Mouse (Mus musculus) adrenal gland, adult 8-10 months (tissue): ENCODE data around the gene Aff3. TPM values are rescaled to one million over a fixed set of nuclear protein-coding genes. Genes with fewer than 3 reads are reported as not detected.

Source experiments
- DNase-seq: peaks from one replicate; pipeline ENCODE4 v3.0.0; 2022
- total RNA-seq, 4 experiments: library from RNA; stranded (reverse); gene quantifications; 2 replicates each; pipeline ENCODE4 v1.2.4; 2022

Gene Aff3
- total RNA-seq, 4 experiments from 2014 or later, result 3.0 to 5.3 (median 4.0) TPM

DNA sequence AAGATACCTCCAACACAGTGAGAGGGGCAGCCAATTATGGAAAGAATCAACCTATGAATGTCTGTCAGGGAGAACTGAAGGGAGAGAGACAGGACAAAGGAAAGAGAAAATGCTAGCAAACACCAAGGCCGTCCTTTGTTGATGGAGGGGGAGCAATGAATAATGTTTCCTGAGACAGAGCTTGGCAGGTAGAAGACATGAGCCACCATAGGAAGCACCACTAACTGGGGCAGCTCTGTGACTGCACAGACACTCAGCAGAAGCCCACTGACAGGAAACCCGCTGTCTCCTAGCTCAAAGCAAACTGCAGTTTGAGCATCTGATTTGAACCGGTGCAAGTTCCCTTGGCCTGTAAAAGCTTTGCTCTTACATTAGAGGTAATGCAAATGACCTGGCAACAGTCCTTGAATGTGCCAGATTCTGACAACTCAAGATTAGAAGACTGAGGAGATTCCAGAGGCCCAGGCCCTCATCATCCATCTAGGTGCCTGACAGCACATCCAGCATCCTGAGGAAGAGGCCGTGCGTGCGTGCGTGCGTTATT, 176.0 kb downstream of the Aff3 start:
- no peak for DNase-seq

DNA sequence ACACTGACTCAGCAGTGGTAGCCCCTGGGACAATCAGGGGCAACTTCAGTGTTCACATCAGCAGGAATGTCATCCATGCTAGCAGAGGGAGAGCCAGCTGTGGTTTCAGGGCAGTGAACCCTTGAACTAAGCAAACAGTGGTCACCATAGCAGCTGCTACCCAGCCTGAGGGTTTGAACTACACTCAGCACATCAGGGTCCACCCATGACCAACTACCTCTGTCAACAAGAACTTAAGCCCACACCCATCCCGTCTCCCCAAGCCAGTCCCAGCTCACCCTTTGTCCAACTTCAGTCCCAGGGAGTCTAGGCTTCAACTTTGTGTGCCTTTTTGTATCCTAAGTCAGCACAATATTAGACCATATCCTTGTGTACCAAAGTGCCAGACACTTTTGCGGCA, 176.9 kb downstream of the Aff3 start:
- no peak for DNase-seq

DNA sequence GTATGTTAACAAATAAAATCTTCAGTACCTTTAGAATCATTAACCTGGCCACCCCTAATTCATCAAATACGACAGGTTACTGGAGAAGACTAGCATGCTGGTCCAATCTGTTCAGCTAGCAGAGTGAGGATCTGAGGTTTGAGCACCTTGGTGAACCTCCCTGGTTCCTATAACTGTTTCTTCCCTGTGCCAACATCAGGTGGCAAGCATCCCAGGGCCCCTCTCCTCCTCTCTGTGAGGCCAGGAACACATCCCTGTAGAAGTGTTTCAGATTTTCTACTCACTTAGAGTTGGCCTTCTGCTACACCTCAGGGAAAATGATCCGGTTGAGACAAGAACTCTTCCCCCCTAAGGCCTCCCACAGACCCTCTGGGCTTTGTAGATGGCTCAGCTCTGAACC, 181.6 kb downstream of the Aff3 start:
- DNase-seq, result no peak

DNA sequence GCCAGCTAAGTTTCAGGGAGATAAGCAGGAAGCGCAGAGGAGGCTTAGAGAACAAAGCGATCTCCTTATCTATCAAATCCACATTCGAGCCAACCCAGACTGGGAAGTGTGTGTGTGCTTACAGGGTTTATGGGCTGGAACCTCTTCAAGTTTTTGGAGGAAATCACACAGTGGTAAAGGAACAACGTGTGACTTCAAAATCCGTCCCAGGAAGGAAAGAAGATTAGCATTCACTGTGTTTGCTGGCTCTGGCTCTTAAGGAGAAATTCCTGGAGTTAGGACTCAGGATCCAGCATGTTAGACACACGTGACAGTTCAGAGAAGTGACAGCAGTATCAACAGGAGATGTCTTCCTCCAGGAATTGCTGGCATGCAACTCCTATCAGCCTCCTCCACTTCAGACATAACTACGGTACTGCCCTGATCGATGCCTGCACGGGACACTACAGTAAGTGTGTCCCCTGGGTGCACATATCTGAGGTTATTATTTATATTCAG, 186.5 kb downstream of the Aff3 start:
- no peak for DNase-seq

DNA sequence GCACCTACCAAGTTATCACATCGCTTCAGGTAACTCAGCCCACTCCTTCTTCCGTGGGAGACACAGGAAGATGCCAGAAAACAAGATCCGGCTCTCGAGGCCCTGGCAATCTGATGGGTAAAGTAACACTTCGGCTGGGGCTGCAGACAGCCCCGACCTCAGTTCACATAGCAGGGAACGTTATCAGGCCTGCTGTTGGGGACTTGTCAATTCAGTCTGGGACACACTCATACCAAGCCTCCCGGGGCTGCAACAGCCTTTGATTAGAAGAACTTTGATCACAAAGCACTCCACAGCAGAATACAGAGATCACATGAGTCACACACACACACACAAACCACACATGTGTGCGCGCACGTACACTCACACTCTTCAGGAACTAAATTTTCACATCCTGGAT, 193.9 kb downstream of the Aff3 start:
- DNase-seq, result no peak

DNA sequence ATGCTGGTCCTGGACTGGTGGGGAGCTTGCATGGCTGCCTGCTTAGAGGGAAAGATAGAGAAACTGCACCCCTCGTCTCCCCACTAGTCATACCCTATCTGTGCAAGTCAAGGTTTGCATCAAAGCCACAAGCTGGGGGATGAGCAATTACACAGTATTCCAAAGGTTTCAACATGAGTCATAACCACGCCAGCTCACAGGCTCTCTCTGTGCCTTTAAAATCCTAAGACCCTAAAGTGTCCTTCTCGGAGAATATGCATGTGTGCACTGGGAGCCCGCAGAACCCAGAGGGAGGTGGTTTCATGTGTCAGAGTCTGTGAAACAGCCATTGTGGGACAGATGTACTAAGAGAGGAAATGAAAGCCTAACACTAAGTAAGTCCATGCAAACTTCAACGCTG, 194.6 kb downstream of the Aff3 start:
- DNase-seq, result peak; percentile 9

DNA sequence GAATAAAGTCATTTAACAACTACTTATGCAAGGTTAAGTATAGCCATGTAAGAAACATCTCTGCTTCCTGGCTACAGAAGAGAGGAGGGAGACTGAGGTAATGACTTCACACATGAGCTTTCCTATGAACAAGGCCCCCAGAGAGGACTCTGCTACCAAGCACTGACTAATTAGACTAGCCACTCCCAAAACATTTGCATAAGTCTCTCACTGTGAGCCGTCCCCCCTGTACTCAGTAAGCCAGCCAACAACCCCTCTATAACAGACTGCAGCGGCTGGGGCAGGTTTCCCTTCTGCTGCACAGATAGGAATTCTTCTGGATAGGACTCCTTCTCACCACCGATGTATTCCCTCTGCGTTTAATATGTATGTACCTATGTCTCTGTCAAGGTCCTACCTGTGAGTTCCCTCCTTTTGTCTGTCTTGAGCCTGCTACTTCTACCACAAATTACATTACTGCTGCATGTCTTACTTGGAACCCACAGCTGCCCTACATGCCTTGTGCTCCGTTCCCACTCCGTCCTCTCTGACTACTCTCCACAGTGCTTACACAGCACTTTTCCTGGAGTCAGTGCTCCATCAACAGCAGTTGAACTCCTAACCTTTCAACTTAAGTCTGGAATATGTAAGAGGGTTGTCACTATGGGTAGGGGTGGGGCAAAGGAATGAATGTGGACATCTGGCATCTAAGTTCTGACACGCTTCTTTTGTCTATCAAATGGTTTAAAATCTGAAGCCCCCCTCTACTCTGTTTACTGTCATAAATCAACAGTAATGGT, 197.3 kb downstream of the Aff3 start:
- DNase-seq, result no peak

DNA sequence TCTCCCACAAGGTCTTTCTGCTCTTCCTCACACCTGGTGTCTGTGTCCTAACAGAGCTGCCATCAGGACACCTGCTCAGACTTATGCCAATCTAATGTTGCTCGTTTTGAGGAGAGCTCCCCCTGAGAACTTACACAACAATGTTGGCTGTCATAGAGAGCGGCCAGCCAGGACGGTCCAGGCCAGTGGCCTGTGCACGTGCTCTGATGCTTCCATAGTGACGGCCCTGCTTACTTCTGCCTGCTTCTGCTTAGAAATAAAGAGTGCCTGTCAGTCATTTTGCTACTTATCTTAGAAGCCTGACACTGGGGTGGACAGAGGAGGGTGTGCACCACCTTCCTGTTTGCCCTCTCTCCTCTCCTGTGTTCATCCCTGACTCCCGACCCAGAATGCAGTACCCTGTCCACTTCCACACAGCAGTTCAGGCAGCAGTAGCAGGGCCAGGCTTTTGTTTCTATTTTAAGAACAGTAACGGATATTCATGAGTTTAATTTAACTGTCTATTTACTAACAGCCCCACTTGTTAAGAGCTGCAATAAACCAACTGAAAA, 208.0 kb downstream of the Aff3 start:
- DNase-seq, result no peak

DNA sequence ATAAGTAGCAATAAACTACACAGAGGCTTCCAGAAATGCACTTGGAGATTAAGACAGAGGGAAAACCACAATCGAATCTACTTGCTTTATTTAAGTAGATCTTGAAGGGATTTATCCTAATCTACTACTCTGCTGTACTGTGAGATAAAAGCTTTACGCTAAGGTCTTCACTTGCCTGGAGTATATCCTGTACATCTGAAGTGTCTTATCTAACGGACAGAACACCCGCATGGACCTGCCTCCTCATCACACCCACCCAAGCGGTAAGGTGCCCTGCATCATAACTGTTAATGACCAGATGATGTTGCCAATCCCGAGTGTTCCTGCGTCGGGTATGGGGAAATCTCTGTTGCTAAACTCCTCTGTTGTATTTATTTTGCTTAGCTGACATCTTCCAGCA, 209.8 kb downstream of the Aff3 start:
- DNase-seq, result no peak

DNA sequence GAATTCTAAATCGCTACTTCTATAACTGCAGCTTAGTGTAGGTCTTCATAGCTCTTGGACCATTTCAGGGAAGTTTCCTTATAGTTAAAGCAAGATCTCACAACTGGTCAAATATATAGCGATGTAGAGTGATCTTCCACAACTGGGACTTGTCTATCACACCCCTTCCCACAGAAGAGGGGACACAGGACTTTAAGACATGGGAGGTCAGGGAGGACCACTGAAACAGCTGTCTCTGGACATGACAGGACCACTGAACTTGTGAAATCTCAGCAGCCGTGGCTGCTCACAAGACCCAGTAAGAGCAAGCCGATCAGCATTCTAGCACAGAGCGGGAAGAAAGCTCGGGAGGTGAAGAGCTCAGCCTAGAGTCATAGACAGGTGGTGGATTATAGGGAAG, 213.4 kb downstream of the Aff3 start:
- DNase-seq, result no peak

DNA sequence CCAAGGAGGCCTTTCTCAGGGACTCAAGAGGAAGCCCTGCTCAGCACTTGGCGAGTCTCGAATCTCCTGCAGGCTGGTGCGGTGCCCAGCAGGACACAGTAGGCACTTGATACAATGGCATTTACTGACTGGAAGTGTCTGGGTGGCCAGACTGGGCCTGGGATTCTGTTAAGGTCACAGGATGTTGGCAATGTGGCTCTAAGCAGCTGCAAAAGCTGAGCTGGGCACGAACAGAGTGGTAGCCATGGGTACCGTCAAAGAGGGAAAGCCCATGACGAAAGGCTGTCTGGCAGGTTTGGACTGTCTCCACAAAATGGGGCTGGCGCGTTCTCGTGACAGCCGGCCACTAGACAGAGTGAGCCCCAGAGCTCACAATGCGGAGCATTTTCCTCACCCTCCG, 214.1 kb downstream of the Aff3 start:
- DNase-seq, result peak; percentile 3

DNA sequence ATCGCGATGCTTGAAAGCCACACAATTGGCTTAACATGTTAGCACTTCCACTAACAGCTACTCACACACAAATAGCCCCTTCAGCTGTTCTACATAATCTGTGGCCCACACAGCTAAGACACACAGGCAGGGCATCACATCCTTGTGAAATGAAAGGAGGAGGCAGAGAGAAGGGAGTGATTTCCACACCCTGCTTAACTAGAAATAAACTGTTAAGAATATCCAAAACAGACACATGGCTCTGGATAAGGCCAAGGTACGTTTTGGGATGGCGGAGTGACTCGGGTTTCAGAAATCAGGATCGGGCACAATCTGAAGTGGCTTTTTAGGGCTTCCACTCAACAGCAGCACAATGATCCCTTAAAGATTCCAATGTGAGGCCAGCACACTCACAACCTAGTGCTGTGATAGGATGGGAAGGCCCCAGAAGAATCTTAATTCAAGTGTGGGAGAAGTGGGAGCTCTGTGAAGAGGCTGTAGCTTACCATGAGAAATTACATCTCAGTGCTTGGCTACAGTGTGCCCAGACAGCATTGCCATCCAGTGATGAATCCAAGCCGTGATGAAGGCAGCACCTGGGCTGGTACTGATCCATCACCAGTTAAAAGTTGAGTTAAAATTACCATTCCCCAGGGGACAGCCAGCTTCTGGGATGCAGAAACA, 214.8 kb downstream of the Aff3 start:
- no peak for DNase-seq

DNA sequence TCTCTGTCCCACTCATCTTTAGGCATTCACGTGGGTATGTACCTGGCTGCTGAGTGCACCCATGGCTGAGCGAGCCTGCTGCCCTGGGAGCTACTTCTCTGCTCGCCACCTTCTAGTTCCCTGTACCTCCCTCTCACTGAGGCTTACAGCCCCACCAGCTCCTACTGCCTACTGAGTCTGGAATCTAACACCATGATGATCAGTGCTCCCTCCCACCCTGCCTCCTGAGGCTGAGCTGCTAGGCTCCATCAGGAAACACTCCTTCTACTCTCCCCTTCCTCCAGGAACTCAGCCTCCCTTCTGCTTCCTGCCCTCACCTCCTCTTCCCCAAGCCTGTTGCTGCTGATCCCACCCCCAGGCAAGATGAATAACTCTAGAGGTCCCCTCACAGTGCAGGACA, 215.9 kb downstream of the Aff3 start:
- DNase-seq, result no peak

DNA sequence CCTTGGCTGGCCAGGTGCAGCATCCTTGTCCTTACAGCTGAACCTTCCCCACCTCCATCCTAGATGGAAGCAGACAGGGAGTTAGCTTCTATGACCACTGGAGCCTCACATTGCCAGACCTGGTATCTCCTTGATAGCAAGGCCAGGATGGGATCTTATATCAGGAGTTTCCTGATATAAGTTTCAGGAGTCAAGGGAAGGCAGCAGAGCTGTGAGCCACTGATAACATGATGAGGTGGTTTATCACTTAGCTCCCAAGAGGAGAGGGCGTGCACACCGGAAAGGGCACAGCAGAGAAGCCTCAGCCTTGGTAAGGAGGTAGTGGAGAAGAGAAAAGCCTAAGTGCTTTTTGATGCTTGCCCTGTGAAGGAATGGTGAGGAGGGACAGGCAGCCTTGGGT, 217.2 kb downstream of the Aff3 start:
- no peak for DNase-seq

DNA sequence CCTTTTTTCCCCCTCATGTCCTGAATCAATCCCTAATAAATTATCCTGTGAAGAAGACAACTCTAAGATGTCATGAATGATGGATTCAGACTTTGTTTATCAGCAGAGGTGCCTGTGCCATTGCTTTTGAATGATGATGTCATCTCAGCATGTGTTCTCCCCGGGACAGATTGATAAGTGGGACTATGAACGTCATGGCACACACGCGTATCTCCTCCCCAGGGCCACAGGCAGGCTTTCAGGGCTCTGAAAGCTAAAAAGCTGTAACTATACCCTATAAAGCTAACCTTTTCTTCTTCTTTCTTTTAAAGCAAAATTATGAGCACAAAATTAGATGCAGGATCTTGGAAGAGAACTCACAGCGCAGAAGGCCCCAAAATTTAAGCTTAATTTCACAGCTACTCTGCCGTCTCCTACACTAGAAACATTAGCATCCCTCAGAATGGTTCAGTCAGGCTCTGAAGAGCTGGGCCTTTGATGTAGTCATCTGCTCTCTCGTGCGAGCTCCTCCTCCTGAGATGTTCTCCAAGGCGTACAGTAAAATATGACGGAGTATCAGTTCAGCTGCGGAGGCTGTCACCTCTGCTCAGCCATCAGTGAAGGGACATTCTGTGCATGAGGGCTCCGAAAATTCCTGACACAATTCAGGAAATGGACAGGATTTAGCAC, 218.5 kb downstream of the Aff3 start:
- no peak for DNase-seq

DNA sequence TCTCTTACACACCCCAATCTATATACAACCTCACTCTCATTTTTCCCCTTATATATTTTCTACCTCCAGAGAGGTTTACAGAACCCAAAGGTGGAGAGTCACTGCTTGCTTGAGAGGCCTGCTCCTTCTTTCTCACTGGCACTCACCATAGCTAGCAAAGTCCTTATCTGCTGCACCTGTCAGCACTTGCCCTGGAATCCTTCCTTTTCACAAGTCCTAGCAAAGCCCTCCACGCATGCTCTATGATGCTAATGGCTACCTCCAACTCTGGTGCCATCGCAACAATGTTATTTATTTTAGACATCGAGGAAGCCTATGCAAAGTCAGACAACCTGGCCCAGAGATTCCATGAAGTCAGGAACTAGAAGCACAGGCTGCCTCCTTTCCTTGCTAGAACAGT, 221.9 kb downstream of the Aff3 start:
- no peak for DNase-seq

DNA sequence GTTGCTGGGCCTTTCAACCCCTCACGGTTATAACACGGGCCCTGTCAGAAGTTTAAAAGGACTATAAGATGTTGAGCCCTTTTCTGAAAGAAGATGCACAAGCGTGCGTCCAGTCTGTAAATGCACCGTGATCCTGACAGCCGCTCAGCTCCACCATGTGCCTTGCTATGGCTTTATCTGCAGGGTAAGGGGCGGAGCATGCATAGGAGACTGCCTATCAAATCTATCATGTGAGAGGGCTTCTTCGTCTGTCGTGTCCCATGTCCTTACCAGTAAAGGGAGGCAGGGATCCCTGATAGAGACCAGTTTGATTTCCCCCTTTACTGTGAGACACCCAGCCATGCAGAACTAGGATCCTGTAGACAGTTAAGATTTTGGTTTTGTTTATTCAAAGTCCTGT, 222.3 kb downstream of the Aff3 start:
- DNase-seq, result no peak

DNA sequence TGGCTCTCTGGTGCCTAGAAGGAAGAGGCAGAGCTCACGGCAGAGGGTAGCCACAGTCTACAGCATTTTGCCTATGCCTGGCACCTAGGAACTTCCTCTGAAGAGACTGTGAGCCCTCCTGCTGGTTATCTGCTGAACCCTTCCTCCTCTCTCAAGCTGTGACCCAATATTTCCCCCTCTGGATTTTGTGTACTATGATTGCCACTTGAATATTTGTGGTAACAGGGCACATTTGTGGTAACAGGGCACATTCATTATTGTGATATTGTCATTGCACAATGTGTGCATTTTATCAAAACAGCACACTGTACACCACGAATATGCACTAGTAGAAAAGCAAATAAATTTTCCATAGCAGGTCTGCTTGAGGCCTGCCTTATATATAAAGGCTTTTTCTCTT, 223.0 kb downstream of the Aff3 start:
- DNase-seq, result no peak

DNA sequence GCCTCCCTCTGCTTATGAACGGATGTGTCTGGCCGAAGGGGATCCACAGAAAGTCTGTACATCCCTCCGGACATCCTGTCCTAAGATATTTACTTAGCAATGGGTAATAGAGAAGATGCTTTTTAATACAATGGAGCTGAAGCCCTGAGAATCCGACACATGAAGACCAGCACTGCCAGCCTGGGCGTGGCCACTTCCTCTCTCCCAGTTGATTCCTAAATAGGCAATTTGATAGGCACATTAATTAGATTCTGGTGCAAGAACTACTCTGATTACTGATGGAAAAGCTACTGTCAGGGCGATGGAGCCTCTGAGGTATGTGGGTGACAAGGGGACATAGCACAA, 224.3 kb downstream of the Aff3 start:
- DNase-seq, result no peak

DNA sequence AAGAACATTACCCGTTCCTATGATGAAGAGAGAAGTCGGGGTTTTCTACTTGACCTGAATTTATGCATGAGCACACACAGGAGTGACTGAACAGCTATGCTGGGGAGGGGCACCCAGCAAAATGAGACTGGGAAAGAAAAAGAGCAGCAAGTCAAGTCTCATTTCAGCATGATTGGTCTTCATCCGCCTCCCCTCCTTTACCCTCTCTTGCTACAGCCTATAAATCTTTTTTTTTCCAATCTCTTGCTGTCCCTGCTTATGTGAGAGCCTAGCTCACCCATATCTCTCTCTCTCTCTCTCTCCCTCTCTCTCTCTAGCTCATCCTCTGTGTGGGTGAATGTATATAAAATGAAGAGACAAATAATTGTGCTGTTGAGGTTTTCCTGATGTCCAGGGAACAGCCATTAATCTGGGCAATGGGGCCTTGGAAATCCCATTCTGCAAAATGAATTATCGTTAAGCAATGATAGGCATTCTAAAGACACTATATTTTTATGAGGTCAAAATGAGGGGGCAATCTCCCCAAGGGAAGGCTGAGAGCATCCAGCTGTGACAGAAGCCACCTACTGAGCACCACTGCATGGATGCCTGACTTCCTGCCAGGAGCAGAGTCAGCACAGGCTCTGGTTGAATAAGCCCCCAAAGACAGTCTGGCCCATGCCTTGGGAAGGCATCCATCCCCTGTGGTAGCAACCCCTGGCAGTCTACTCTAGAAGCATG, 224.8 kb downstream of the Aff3 start:
- no peak for DNase-seq

DNA sequence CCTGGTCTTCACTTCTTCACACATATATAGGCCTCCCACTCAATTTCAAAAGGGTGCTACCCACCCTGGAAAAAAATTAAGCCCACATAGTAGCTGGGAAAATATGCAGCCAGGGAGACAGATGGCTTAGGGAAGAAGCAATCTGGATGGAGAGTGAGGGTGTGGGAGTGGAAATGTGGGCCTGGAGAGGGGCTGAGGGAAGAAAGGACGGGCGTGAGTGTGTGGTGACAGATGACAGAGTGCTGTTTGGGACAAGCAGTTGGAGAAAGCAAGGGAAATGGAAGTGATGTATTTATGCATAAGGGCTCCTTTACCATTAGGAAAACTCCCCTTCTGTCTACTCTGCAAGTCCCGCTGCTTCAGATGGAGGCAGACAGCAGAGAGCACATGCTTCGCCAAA, 226.3 kb downstream of the Aff3 start:
- DNase-seq, result no peak

DNA sequence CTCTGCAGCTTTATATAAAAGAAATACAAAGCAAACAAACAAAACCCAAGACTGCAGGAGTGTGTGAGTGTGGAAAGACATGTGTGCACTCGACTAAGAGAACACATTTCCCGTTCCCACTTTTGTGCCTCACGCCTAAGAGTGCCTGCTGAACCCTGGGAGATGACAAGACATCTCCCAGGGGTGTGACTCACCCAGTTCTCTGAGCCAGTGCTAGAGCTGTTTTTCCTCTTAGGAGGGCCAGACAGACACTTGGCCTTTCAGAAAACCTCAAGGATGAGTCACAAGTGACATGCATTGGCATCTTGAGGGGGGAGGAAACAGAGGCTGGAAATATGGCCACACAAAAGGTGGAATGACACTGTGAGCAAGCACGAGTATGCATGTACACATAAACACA, 227.1 kb downstream of the Aff3 start:
- DNase-seq, result no peak
